Mouse (Mus musculus): ENCODE data around the gene Alpl.

The Alpl gene

GRCm38 (mm10) chr4:137797038-137797437, 854 bp upstream of the Alpl start:
- DNase-seq, result no peak

GRCm38 (mm10) chr4:137794178-137794900, 1.8 kb downstream of the Alpl start:
- DNase-seq, result no peak

DNA sequence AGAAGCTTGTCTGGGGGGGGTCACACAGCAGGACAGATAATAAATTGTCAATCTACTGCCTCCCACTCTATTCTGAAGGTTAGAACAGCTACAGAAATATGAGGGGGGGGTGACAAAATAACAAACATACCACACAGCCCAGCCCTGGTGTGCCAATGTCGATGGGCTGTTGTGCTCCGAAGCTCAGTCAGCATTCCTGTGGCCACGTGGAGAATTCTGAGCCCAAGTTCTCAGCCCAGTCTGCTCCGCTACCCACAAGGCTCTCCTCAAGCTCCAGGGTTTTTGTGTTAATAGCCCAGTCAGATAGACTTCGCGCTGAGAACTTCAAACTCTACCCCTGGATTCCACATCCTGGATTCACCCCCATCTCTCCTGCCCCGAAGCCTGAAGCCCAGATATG, 2.6 kb downstream of the Alpl start:
- DNase-seq, result no peak

DNA sequence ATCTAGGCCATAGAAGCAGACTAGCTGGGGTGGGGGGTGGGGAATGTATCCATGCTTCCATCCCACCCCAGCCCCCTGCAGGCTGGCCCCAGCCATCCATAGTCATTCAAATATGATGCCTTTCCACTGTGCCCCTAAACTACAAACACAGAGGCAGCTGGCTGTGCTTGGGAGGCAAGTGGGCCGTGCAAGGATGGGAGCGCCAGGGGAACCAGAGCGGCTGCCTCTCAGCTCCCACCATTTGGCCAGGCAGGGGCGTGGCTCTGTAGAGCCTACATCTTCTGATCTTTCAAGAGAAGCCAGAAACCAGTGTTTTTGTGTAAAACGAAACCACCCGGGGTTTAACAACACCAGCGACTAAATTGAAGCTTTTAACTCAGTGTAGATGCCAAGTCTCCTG, 4.7 kb downstream of the Alpl start:
- DNase-seq, result no peak

DNA sequence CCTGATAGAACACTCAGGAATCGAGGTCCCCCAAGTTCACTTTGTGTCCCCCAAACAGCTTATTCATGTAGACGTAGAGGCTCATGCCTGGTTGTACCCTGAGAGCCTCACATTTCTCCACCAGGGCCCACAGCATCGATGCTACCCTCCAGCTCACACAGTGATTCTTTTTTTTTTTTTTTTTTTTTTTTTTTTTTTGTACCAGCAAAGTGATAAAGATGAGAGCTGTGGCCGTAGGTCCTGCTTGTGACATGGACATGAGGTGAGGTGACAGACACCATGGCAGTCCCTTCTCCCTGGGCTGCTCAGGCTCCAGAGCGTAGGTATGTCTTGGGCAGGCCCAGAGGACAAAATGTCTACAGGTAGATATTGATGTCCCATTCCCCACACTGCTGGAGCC, 5.2 kb downstream of the Alpl start:
- DNase-seq, result no peak

DNA sequence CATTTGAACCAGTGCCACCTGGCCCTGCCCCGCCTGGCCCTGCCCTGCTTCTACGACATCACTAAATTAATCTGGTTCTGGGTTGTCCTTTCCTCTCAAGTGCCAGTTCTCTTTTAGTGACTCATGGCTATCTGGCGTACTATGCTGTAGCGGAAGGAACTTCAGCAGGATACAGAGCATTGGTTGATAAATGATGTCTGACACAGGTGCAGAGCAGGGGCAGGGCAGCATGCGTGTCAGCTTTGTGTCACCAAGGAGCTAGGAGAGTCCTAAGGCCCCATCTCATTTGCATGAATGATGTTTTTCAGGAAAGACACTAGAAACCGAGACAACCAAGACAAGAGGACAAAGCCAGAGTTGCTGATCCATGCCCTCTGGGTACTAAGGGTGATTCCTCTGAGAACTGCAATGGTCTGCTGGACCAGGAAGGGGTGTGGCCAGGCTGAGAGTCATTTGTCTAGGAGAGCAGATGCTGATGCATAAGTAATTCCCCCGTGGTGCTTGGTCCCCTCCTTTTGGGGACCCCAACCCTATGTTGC, 7.6 kb downstream of the Alpl start:
- peak; percentile 32 for DNase-seq

- DNase-seq, result no peak
These were observed 8.4 kb downstream of the Alpl start for GRCm38 (mm10) chr4:137787589-137788289.

GRCm38 (mm10) chr4:137786488-137786887, 9.7 kb downstream of the Alpl start:
- no peak for DNase-seq

- no peak for DNase-seq
These were observed 10.9 kb downstream of the Alpl start for GRCm38 (mm10) chr4:137785270-137785669.

GRCm38 (mm10) chr4:137784741-137785140, 11.4 kb downstream of the Alpl start:
- DNase-seq, result no peak

- DNase-seq, result peak; percentile 66
These were observed 12.5 kb downstream of the Alpl start for GRCm38 (mm10) chr4:137783541-137784191.

- DNase-seq, result no peak
These were observed 14.2 kb downstream of the Alpl start for GRCm38 (mm10) chr4:137781949-137782348.

DNA sequence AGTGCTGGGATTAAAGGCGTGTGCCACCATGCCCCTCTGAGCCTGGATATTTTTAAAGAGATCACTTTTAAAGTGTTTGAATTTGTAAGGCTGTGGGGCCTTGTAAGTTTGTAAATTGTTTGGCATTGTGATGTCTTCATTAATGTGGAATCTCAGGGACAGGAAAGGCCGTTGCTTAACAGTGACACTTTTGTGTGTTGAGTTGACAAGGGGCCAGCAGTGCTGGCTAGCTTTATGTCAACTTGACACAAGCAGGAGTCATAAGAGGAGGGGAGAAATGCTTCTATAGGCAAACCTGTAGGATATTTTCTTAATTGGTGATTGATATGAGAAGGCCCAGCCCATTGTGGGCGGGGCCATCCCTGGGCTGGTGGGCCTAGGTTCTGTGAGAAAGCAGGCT, 15.2 kb downstream of the Alpl start:
- no peak for DNase-seq

DNA sequence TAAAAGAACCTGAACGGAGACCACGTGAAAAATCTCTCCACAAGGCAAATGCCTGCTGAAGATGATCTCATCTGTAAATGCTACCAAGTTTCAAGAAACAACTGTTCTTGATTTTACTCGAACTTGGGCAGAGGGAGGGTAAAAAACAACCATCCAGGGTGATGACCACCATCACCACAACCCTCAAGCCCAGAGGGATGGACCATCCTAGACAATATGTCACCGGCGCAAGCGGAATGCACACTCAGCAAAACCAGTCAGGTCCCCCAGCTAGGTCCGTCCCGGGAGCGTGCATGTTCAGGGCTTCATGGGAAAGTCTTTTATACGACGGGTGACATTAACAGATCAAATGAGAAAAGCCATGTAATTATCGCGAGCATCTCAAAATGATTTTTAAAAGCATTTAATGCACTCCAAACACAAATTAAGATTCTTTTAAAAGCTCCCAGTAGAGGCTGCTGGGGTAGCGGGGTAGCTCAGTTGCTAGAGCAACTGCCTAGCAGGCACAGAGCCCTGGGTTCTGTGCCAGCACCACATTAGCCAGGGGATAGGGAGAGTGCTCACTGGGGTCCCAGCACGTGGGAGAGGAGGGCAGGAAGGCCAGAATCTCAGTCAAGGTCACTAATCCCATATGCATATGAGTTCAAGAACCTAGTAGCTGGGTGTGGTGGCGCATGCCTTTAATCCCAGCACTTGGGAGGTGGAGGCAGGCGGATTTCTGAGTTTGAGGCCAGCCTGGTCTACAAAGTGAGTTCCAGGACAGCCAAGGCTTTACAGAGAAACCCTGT, 17.6 kb downstream of the Alpl start:
- DNase-seq, result no peak

GRCm38 (mm10) chr4:137777866-137778265, 18.3 kb downstream of the Alpl start:
- DNase-seq, result no peak

GRCm38 (mm10) chr4:137774505-137774904, 21.7 kb downstream of the Alpl start:
- DNase-seq, result no peak

DNA sequence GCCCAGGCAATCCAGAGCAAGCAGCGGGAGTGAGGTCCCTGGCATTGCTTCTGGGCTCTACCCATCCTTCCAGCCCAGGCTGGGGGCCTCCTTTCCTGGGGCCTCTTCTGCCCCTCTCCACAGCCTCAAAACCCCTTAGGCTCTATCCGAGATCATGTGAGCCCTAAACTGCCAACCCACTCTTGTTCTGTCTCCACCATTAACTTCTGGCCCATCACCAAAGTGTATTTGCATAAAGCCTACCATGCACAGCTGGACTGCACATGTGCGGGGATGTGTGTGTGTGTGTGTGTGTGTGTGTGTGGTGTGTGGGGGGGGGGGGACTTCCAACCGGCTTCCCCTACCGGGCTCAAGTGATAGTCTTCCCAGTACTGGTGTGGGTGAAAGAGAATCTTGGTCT, 22.2 kb downstream of the Alpl start:
- no peak for DNase-seq

- no peak for DNase-seq
These were observed 22.8 kb downstream of the Alpl start for GRCm38 (mm10) chr4:137773369-137773899.

GRCm38 (mm10) chr4:137772438-137773056, 23.6 kb downstream of the Alpl start:
- no peak for DNase-seq

- DNase-seq, result no peak
These were observed 24.4 kb downstream of the Alpl start for GRCm38 (mm10) chr4:137771749-137772148.

DNA sequence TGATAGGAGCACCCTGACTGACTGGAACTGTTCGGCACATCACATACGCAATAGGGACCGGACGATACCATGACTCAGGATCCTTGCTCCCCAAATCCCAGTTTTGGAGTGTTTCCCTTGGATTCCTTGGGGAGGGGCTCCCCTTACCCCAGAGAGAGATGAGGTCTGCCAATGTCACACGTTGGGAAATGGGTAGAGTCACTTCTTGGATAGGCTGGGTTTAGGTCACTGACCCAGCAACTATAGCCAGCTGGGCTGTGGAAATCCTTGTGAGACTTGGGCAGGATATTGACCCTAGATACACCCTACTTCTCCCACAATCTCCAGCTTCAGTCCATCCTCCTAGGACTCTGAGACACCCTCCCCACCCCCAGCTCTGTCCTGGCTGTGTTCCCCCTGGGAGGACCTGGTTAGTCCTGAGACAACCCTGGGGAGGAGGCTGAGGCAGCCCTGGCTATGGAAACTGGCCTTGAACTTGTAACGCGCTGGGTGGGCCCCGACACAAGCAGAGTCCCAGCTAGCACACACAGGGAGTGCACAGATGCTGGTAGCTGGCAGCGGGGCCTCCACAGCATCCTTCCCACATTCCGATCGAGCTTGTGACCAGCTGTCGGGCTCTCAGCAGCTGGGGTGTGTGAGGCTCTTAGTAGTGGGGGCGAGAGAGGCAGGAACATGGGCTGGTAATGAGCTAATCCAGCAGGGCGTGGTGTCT, 25.1 kb downstream of the Alpl start:
- DNase-seq, result peak; percentile 75

- peak; percentile 52 for DNase-seq
These were observed 26.5 kb downstream of the Alpl start for GRCm38 (mm10) chr4:137769635-137770034.

Data from lung, postnatal 10 days (tissue).